Mouse (Mus musculus) forebrain, embryonic 13.5 days (tissue): ENCODE data around the gene Akt2. TPM values are rescaled to one million over a fixed set of nuclear protein-coding genes. Genes with fewer than 3 reads are reported as not detected.
A peak's percentile ranks its signal among the peaks of the same experiment; 100 is the strongest.

Experiments used
- ATAC-seq: fragments of 200-750 bp; cut with Nextera tagmentation; 2 replicates; pipeline ENCODE4 v1.8.0; 2017
- H3K27ac ChIP-seq: fragments of 300-500 bp; sonication (generic); 2 replicates; pipeline ENCODE4 v1.5.1; 2015; ENCODE audit warnings: inconsistent platforms, mild to moderate bottlenecking, moderate library complexity
- H3K27me3 ChIP-seq: fragments of 300-500 bp; sonication (generic); 2 replicates; pipeline ENCODE4 v1.6.1; 2015; ENCODE audit warnings: mild to moderate bottlenecking, inconsistent platforms
- H3K36me3 ChIP-seq: fragments of 300-500 bp; sonication (generic); 2 replicates; pipeline ENCODE4 v1.6.1; 2015; ENCODE audit warnings: mild to moderate bottlenecking, inconsistent platforms; ENCODE audit not compliant: poor library complexity, severe bottlenecking
- H3K4me1 ChIP-seq: fragments of 300-500 bp; sonication (generic); 2 replicates; pipeline ENCODE4 v1.6.1; 2015; ENCODE audit warnings: inconsistent platforms
- H3K4me2 ChIP-seq: fragments of 300-500 bp; sonication (generic); 2 replicates; pipeline ENCODE4 v1.6.1; 2015; ENCODE audit warnings: inconsistent platforms, mild to moderate bottlenecking, moderate library complexity
- H3K4me3 ChIP-seq: fragments of 300-500 bp; sonication (generic); 2 replicates; pipeline ENCODE4 v1.5.1; 2015; ENCODE audit warnings: mild to moderate bottlenecking, inconsistent platforms
- H3K9ac ChIP-seq: fragments of 300-500 bp; sonication (generic); 2 replicates; pipeline ENCODE4 v1.6.1; 2015; ENCODE audit warnings: mild to moderate bottlenecking, inconsistent platforms
- H3K9me3 ChIP-seq: fragments of 300-500 bp; sonication (generic); replicated peaks from 2 replicates; pipeline ENCODE4 v1.6.1; 2016; ENCODE audit warnings: inconsistent platforms
- WGBS: fragments of 180-500 bp; shearing (Covaris S2); methylation state at CpG from one replicate; pipeline ENCODE4 v1.1.7; 2015; 5-methylcytosine and 5-hydroxymethylcytosine counted together
- polyA plus RNA-seq: library from polyadenylated mRNA; unstranded; fragments of >200 nt; fragmentation: Nextera tagmentation; extraction: Ambion mirVana; gene quantifications from 2 replicates; pipeline ENCODE4 v1.2.1, GENCODE M21; 2015

The Akt2 gene
- polyA plus RNA-seq, 1 experiment from 2014 or later, result 75.2 TPM

- no peaks in the 10 kb centered on the region for H3K9me3 ChIP-seq
- no peak overlapping the region for H3K27ac ChIP-seq
- no peak overlapping the region for H3K9ac ChIP-seq
- no peak for ATAC-seq
- no peaks in the 10 kb centered on the region for H3K4me1 ChIP-seq
- 95% methylated on average over 5 of the region's 5 CpGs for WGBS
- H3K27me3 ChIP-seq, result no peaks in the 10 kb centered on the region
- H3K4me2 ChIP-seq, result no peak overlapping the region
- no peak overlapping the region for H3K4me3 ChIP-seq
- peaks cover 85% of the 10 kb centered on the region for H3K36me3 ChIP-seq
Measured at GRCm38 (mm10) chr7:27569580-27570224, 21.6 kb upstream of the Akt2 start.

- 92% methylated on average over 4 of the region's 4 CpGs for WGBS
- Histone ChIP-seq H3K36me3 (peaks cover 88% of the 10 kb centered on the region), H3K4me1 (no peaks in the 10 kb centered on the region), H3K4me3 (no peak overlapping the region), H3K27me3 (no peaks in the 10 kb centered on the region), H3K27ac (no peak overlapping the region), H3K4me2 (no peak overlapping the region), H3K9ac (no peak overlapping the region), H3K9me3 (no peaks in the 10 kb centered on the region)
- no peak for ATAC-seq
Measured at GRCm38 (mm10) chr7:27572133-27572532, 19.2 kb upstream of the Akt2 start.

- H3K27ac ChIP-seq, result no peak overlapping the region
- no peaks in the 10 kb centered on the region for H3K4me1 ChIP-seq
- no peak overlapping the region for H3K9ac ChIP-seq
- H3K36me3 ChIP-seq, result peaks cover 88% of the 10 kb centered on the region
- no peaks in the 10 kb centered on the region for H3K9me3 ChIP-seq
- no peak for ATAC-seq
- no peaks in the 10 kb centered on the region for H3K27me3 ChIP-seq
- H3K4me3 ChIP-seq, result no peak overlapping the region
- 95% methylated on average over 14 of the region's 14 CpGs for WGBS
- H3K4me2 ChIP-seq, result no peak overlapping the region
Measured at GRCm38 (mm10) chr7:27574124-27574880, 17.1 kb upstream of the Akt2 start.

- peaks cover 92% of the 10 kb centered on the region for H3K36me3 ChIP-seq
Measured at GRCm38 (mm10) chr7:27576914-27577313, 14.4 kb upstream of the Akt2 start.

DNA sequence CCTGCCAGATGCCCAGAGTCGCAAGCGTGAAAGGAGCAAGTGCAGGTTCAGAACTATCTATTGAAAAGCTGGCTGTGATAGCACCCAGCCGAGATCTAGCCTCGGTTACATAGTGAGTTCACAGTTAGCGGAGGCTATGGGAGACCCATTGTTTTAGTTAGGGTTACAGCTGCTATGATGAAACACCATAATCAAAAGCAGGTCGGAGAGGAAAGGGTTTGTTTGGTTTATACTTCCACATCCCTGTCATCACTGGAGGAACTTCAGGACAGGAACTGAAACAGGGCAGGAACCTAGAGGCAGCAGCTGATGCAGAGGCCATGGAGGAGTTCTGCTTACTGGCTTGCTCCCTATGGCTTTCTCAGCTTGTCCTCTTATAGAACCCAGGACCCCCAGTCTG is 13.8 kb upstream of the Akt2 start:
- no peak overlapping the region for H3K4me2 ChIP-seq
- H3K9me3 ChIP-seq, result no peaks in the 10 kb centered on the region
- no peak for ATAC-seq
- no peak overlapping the region for H3K4me3 ChIP-seq
- peaks cover 92% of the 10 kb centered on the region for H3K36me3 ChIP-seq
- H3K27me3 ChIP-seq, result no peaks in the 10 kb centered on the region
- H3K4me1 ChIP-seq, result no peaks in the 10 kb centered on the region
- no peak overlapping the region for H3K9ac ChIP-seq
- H3K27ac ChIP-seq, result no peak overlapping the region
- whole genome bisulfite sequencing, result 99% methylated on average over 6 of the region's 6 CpGs

More at GRCm38 (mm10) chr7:27576914-27577313, 14.4 kb upstream of the Akt2 start:
- no peak overlapping the region for H3K27ac ChIP-seq
- WGBS, result 68% methylated on average over 6 of the region's 6 CpGs
- H3K4me2 ChIP-seq, result no peak overlapping the region
- H3K4me3 ChIP-seq, result no peak overlapping the region
- H3K4me1 ChIP-seq, result no peaks in the 10 kb centered on the region
- H3K27me3 ChIP-seq, result no peaks in the 10 kb centered on the region
- ATAC-seq, result no peak
- no peaks in the 10 kb centered on the region for H3K9me3 ChIP-seq
- no peak overlapping the region for H3K9ac ChIP-seq

DNA sequence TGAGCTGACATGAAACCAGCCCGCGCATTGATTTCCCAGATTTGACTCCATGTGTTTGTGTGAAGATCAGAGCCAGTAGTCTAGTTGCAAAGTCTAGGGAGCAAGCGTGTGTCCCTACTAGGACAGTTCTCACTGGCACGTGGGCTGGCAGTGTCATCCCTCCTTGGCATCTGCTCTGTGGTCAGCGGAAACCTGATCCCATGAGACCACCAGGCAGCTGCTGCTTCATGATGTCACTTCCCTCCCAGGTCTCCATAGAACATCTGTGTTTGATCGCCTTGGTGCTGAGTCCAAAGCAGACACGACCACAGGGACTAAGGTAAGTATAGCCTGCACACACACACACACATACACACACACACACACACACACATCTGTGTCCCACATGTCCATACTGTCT is 12.9 kb upstream of the Akt2 start:
- no peaks in the 10 kb centered on the region for H3K4me1 ChIP-seq
- H3K4me2 ChIP-seq, result no peak overlapping the region
- no peak overlapping the region for H3K9ac ChIP-seq
- H3K27me3 ChIP-seq, result no peaks in the 10 kb centered on the region
- peaks cover 99% of the 10 kb centered on the region for H3K36me3 ChIP-seq
- H3K4me3 ChIP-seq, result no peak overlapping the region
- no peak for ATAC-seq
- no peak overlapping the region for H3K27ac ChIP-seq
- no peaks in the 10 kb centered on the region for H3K9me3 ChIP-seq
- WGBS, result 95% methylated on average over 7 of the region's 7 CpGs

GRCm38 (mm10) chr7:27580380-27581174 is 10.8 kb upstream of the Akt2 start:
- Histone ChIP-seq H3K4me1 (no peaks in the 10 kb centered on the region), H3K36me3 (peaks cover 87% of the 10 kb centered on the region), H3K9me3 (no peaks in the 10 kb centered on the region), H3K4me3 (no peak overlapping the region), H3K9ac (no peak overlapping the region), H3K27ac (no peak overlapping the region), H3K27me3 (no peaks in the 10 kb centered on the region), H3K4me2 (no peak overlapping the region)
- 93% methylated on average over 14 of the region's 14 CpGs for WGBS
- ATAC-seq, result no peak

GRCm38 (mm10) chr7:27586861-27587260 is 4.5 kb upstream of the Akt2 start:
- 78% methylated on average over 2 of the region's 2 CpGs for WGBS
- peaks cover 25% of the 10 kb centered on the region for H3K36me3 ChIP-seq
- H3K9ac ChIP-seq, result no peak overlapping the region
- no peaks in the 10 kb centered on the region for H3K4me1 ChIP-seq
- H3K4me3 ChIP-seq, result no peak overlapping the region
- no peak overlapping the region for H3K4me2 ChIP-seq
- no peaks in the 10 kb centered on the region for H3K9me3 ChIP-seq
- ATAC-seq, result no peak
- no peak overlapping the region for H3K27ac ChIP-seq
- no peaks in the 10 kb centered on the region for H3K27me3 ChIP-seq

DNA sequence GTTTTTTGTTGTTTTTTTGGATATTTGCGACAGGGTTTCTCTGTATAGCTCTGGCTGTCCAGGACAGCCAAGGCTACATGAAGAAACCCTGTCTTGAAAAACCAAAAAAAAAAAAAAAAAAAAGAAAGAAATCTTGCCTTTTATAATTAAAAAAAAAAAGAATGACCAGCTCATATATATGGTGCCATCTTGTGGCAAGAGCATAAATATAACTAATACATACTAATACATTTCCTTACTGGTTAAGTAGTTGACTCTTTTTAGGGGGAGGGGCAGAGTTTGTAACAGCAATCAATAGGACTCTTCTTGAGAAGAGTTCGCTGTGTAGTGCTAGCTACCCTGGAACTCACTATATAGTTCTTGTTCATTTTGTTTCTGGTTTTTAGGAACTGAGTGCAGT is 3.6 kb upstream of the Akt2 start:
- ATAC-seq, result no peak
- Histone ChIP-seq H3K4me3 (no peak overlapping the region), H3K27me3 (no peaks in the 10 kb centered on the region), H3K9ac (no peak overlapping the region), H3K27ac (no peak overlapping the region), H3K36me3 (peaks cover 16% of the 10 kb centered on the region), H3K9me3 (no peaks in the 10 kb centered on the region), H3K4me1 (peaks cover 5% of the 10 kb centered on the region), H3K4me2 (no peak overlapping the region)
- 91% methylated on average over 2 of the region's 2 CpGs for WGBS

- H3K4me1 ChIP-seq, result peaks cover 17% of the 10 kb centered on the region
- H3K4me2 ChIP-seq, result no peak overlapping the region
- H3K9me3 ChIP-seq, result no peaks in the 10 kb centered on the region
- WGBS, result 96% methylated on average over 4 of the region's 4 CpGs
- H3K4me3 ChIP-seq, result no peak overlapping the region
- no peak overlapping the region for H3K9ac ChIP-seq
- H3K27me3 ChIP-seq, result no peaks in the 10 kb centered on the region
- H3K27ac ChIP-seq, result no peak overlapping the region
- peaks cover 7% of the 10 kb centered on the region for H3K36me3 ChIP-seq
- no peak for ATAC-seq
Measured at GRCm38 (mm10) chr7:27590088-27590487, 1.3 kb upstream of the Akt2 start.

- 65% methylated on average over 4 of the region's 4 CpGs for WGBS
- Histone ChIP-seq H3K9me3 (no peaks in the 10 kb centered on the region), H3K27ac (peak overlapping the region; percentile 98), H3K27me3 (no peaks in the 10 kb centered on the region), H3K36me3 (0 out of 2 replicates have a peak, but pooled peaks cover 3% of the 10 kb centered on the region), H3K4me1 (peaks cover 17% of the 10 kb centered on the region), H3K4me3 (peak overlapping the region; percentile 74), H3K4me2 (peak overlapping the region; percentile 80), H3K9ac (peak overlapping the region; percentile 56)
- 0 out of 2 replicates have a peak, but pooled peaks have one; percentile 1 for ATAC-seq
Measured at GRCm38 (mm10) chr7:27590566-27591213, 662 bp upstream of the Akt2 start.
